Mouse (Mus musculus) heart, adult 2 months (tissue): ENCODE results near the gene 9230104L09Rik. TPM values are rescaled to one million over a fixed set of nuclear protein-coding genes. Genes with fewer than 3 reads are reported as not detected.
A peak's percentile ranks its signal among the peaks of the same experiment; 100 is the strongest.

Experiments
- DNase-seq, 2 experiments: peaks; one replicate each; pipeline ENCODE4 v3.0.0; 2021
- H3K27ac ChIP-seq: fragments of 200-600 bp; 2 replicates; pipeline ENCODE4 v1.8.1; 2022
- H3K27me3 ChIP-seq: fragments of 200-500 bp; 2 replicates; pipeline ENCODE4 v1.6.1; 2012; ENCODE audit warnings: mild to moderate bottlenecking, low read length, inconsistent platforms, mixed read lengths; ENCODE audit not compliant: control insufficient read depth, insufficient read depth
- H3K36me3 ChIP-seq: fragments of 200-500 bp; 2 replicates; pipeline ENCODE4 v1.6.1; 2012; ENCODE audit warnings: low read length, inconsistent platforms; ENCODE audit not compliant: control insufficient read depth, insufficient read depth
- H3K4me1 ChIP-seq: fragments of 200-500 bp; 2 replicates; pipeline ENCODE4 v1.6.1; 2011; ENCODE audit warnings: low read length; ENCODE audit not compliant: control insufficient read depth, insufficient read depth
- H3K4me3 ChIP-seq: fragments of 200-600 bp; 2 replicates; pipeline ENCODE4 v1.8.1; 2022
- H3K79me2 ChIP-seq: fragments of 200-500 bp; replicated peaks from 2 replicates; pipeline ENCODE4 v1.6.1; 2012; ENCODE audit warnings: mild to moderate bottlenecking, inconsistent platforms, low read length, moderate library complexity, mixed read lengths; ENCODE audit not compliant: control insufficient read depth, insufficient read depth
- H3K9ac ChIP-seq: fragments of 200-500 bp; 2 replicates; pipeline ENCODE4 v1.6.1; 2012; ENCODE audit warnings: low read depth, mild to moderate bottlenecking, control low read depth, inconsistent platforms, low read length, mixed read lengths
- CTCF ChIP-seq: fragments of 200-600 bp; IDR thresholded peaks from 2 replicates; pipeline ENCODE4 v1.8.1; 2022; ENCODE audit warnings: antibody characterized with exemption, mild to moderate bottlenecking, moderate library complexity
- EP300 ChIP-seq: fragments of 200-500 bp; IDR thresholded peaks from 2 replicates; pipeline ENCODE4 v1.6.1; 2011; ENCODE audit warnings: low read depth, low read length, control low read depth; ENCODE audit not compliant: insufficient read depth
- POLR2A ChIP-seq: fragments of 200-500 bp; IDR thresholded peaks from 2 replicates; pipeline ENCODE4 v1.6.1; 2011; ENCODE audit warnings: mild to moderate bottlenecking, low read depth, low read length, control low read depth; ENCODE audit not compliant: insufficient read depth
- WGBS: fragments of 180-500 bp; shearing (Covaris S2); methylation state at CpG from one replicate; pipeline ENCODE4 v1.1.7; 2018; 5-methylcytosine and 5-hydroxymethylcytosine counted together
- intact Hi-C: fragments of 180-260 bp; cut with DNase I; formaldehyde crosslinking; loops from one replicate; pipeline ENCODE4 v1.15.1; 2025
- polyA plus RNA-seq: library from polyadenylated mRNA; depleted of rRNA; stranded (reverse); fragments of >200 nt; gene quantifications from 2 replicates; pipeline ENCODE4 v1.2.3, GENCODE M21; 2012
- total RNA-seq, 2 experiments: library from RNA; stranded (reverse); gene quantifications; 2 replicates each; pipeline ENCODE4 v1.2.3; 2021

The 9230104L09Rik gene
- total and polyA plus RNA-seq, 3 experiments = 0.73 to 1.5 (median 0.80) TPM

DNA sequence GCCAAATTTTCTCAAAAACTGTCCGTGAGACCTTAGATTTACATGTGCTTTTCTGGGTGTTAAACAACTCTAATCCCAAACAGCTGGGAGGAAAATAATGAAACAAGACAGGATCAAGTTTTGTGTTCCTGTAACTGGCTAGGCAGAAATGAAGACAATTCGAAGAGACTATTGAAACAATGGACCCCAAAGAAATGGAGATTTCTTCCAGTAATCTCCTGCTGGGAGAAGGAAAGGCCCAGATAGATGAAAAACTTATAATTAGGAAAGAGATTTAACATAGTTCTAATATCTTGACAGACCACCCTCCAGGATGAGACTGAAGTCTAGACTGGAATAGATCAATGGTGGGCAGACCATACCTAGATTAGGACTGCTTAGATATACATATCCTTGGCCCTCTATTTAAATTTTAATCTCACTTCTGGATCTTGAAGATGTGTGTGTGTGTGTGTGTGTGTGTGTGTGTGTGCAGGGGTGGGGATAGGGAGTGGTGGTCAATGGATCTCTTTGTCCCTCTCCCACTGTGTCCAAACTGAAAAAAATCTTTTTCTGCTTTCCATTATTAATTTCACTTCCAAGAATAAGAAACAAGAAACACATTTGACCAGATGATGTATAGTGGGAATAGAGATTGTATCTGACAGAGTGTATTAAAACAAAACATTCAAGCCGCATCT lies 24.6 kb upstream of the 9230104L09Rik start:
- H3K27me3 ChIP-seq = no peaks in the 10 kb centered on the region
- DNase-seq = no peak
- no peak overlapping the region for H3K9ac ChIP-seq
- WGBS = 69% methylated on average over 3 of the region's 3 CpGs
- TF ChIP-seq POLR2A (no peak), EP300 (no peak), CTCF (no peak)
- intact Hi-C loops = no loop called here
- H3K4me1 ChIP-seq = peaks cover 2% of the 10 kb centered on the region
- no peak overlapping the region for H3K4me3 ChIP-seq
- H3K36me3 ChIP-seq = peaks cover 8% of the 10 kb centered on the region
- no peaks in the 10 kb centered on the region for H3K79me2 ChIP-seq
- H3K27ac ChIP-seq = peak overlapping the region; percentile 88

DNA sequence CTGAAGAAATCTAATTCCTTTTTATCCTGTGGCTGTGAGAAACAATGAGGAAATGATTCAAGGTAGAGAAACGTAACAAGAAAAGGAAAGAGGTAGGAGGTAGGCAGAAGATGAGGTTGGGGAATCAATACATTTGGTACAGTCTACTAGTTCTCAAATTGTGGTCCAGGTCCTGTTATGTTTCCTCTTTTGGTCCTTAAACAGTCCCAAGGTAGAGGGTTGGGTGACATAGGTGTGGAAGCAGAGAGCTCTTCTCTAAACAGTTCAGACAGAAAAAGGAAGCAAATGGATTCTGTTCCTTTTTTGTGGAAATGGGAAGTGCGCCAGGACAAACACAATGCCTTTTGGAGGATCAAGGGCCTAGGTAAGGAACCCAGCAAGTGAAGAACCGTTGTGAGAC lies 24.0 kb upstream of the 9230104L09Rik start:
- H3K27ac ChIP-seq = peak overlapping the region; percentile 50; the same call in 1 of the 2 replicates
- H3K36me3 ChIP-seq = peaks cover 8% of the 10 kb centered on the region
- H3K79me2 ChIP-seq = no peaks in the 10 kb centered on the region
- WGBS = 71% methylated on average over 3 of the region's 3 CpGs
- no peak for DNase-seq
- H3K4me1 ChIP-seq = peaks cover 2% of the 10 kb centered on the region
- no peaks in the 10 kb centered on the region for H3K27me3 ChIP-seq
- TF ChIP-seq CTCF (no peak), EP300 (no peak), POLR2A (no peak)
- H3K4me3 ChIP-seq = no peak overlapping the region
- intact Hi-C loops = no loop called here
- H3K9ac ChIP-seq = no peak overlapping the region

DNA sequence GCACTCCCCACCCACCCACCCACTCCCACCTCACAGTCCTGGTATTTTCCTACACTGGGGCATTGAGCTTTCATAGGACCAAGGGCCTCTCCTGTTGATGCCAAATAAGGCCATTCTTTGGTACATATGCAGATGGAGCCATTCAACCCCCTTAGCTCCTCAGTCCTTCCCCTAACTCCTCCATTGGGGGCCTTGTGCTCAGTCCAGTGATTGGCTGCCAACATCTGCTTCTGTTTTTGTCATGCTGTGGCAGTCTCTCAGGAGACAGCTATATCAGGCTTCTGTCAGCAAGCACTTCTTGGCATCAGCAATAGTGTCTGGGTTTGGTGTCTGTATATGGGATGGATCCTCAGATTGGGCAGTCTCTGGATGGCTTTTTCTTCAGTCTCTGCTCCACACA lies 19.9 kb upstream of the 9230104L09Rik start:
- H3K27me3 ChIP-seq = no peaks in the 10 kb centered on the region
- TF ChIP-seq POLR2A (no peak), CTCF (no peak), EP300 (no peak)
- H3K36me3 ChIP-seq = peaks cover 17% of the 10 kb centered on the region
- H3K4me1 ChIP-seq = peaks cover 5% of the 10 kb centered on the region
- DNase-seq = peak in 1 of 2 experiments; percentile 27
- no peak overlapping the region for H3K9ac ChIP-seq
- no peak overlapping the region for H3K4me3 ChIP-seq
- intact Hi-C loops = no loop called here
- H3K79me2 ChIP-seq = no peaks in the 10 kb centered on the region
- H3K27ac ChIP-seq = no peak overlapping the region; the same call in 1 of the 2 replicates

DNA sequence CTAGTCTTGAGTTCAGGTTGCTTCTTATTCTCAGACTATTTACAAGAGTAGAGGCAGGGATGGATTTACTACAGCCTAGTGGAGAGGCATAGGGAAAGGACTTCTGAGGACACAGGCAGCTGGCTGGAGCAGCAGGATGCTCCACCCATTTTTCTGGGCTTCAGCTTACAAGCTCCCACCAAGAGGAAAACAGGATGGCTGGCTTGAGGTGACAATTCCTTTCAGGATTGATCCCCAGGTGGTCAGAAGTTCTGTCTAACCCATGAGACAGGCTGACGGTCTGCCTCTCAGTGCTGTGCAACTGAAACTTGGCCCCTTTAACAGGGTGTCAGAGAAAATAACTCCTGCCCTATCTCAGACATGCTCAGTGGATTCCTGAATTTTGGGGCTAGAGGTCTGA lies 14.4 kb upstream of the 9230104L09Rik start:
- peaks cover 4% of the 10 kb centered on the region for H3K79me2 ChIP-seq
- H3K9ac ChIP-seq = peak overlapping the region; percentile 18
- WGBS = 11% methylated on average over 1 of the region's 1 CpGs
- TF ChIP-seq POLR2A = peak; percentile 60
- TF ChIP-seq CTCF = peak; percentile 30
- peak; percentile 94 for TF ChIP-seq EP300
- peaks cover 29% of the 10 kb centered on the region for H3K4me1 ChIP-seq
- H3K27me3 ChIP-seq = no peaks in the 10 kb centered on the region
- intact Hi-C loops = loop anchor here (5.0 to 10.0 kb wide), 2 partner anchors 197 to 474 kb away; partner anchors contain the start of genes Gzf1 and Thbd
- peak overlapping the region; percentile 94 for H3K27ac ChIP-seq
- H3K4me3 ChIP-seq = peak overlapping the region; percentile 6; the same call in 1 of the 2 replicates
- peaks cover 35% of the 10 kb centered on the region for H3K36me3 ChIP-seq
- DNase-seq = peak; percentile 64 to 76

DNA sequence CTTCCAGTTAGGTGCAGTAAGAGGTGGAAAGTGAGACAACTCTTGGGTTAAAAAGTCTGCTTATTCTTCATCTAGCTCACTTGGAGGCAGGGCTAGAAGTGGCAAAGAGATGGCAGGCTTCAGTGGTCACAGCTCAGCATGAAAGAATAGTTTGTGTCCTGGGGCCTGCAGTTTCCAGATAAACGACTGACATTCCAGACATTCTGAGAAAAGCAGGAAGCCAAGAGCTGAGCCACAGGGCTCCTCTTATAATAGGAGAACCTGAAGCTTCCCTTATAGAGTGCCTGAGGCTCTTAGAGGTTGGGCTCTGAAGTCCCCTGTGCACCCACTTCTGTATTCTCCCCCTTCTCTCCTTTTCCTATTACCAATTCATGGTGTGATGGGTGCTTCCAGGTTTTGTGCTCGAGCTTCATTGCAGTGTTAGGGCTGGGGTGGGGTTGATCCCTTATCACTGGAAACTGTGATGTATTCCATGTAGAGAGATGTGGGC lies 13.8 kb upstream of the 9230104L09Rik start:
- 2% methylated on average over 2 of the region's 2 CpGs for WGBS
- H3K27me3 ChIP-seq = no peaks in the 10 kb centered on the region
- intact Hi-C loops = loop anchor here (5.0 to 10.0 kb wide), 2 partner anchors 196 to 474 kb away; partner anchors contain the start of genes Gzf1 and Thbd

More for the DNA sequence above, 13.8 kb upstream of the 9230104L09Rik start:
- DNase-seq = peak in 1 of 2 experiments; percentile 36
- Histone ChIP-seq H3K36me3 (peaks cover 35% of the 10 kb centered on the region), H3K4me1 (peaks cover 29% of the 10 kb centered on the region), H3K27ac (peak overlapping the region; percentile 94), H3K79me2 (peaks cover 6% of the 10 kb centered on the region), H3K4me3 (no peak overlapping the region), H3K9ac (peak overlapping the region; percentile 27; the same call in 1 of the 2 replicates)
- TF ChIP-seq POLR2A = no peak
- TF ChIP-seq CTCF = no peak
- TF ChIP-seq EP300 = no peak
